Mouse (Mus musculus) liver, postnatal 0 days (tissue): Measurements from ENCODE around the gene Hmgcs2. TPM values are rescaled to one million over a fixed set of nuclear protein-coding genes. Genes with fewer than 3 reads are reported as not detected.

ENCODE experiments used
- ATAC-seq: fragments of 200-750 bp; cut with Nextera tagmentation; 2 replicates; pipeline ENCODE4 v1.8.0; 2017; ENCODE audit warnings: mild to moderate bottlenecking, moderate library complexity
- DNase-seq: peaks from one replicate; pipeline ENCODE4 v3.0.0-alpha.2; 2016
- H3K27ac ChIP-seq: fragments of 300-500 bp; sonication (generic); 2 replicates; pipeline ENCODE4 v1.5.1; 2014; ENCODE audit warnings: antibody characterized with exemption, moderate library complexity, mild to moderate bottlenecking, low read depth
- H3K27me3 ChIP-seq: fragments of 300-500 bp; sonication (generic); 2 replicates; pipeline ENCODE4 v1.6.1; 2014; ENCODE audit warnings: low read length, control low read depth, mixed read lengths; ENCODE audit not compliant: insufficient read depth
- H3K36me3 ChIP-seq: fragments of 300-500 bp; sonication (generic); replicated peaks from 2 replicates; pipeline ENCODE4 v1.6.1; 2014; ENCODE audit warnings: mild to moderate bottlenecking, control low read depth, low read length, moderate library complexity, mixed read lengths; ENCODE audit not compliant: insufficient read depth
- H3K4me1 ChIP-seq: fragments of 300-500 bp; sonication (generic); 2 replicates; pipeline ENCODE4 v1.6.1; 2014; ENCODE audit warnings: antibody characterized with exemption, mild to moderate bottlenecking, control low read depth; ENCODE audit not compliant: insufficient read depth
- H3K4me2 ChIP-seq: fragments of 300-500 bp; sonication (generic); 2 replicates; pipeline ENCODE4 v1.6.1; 2014; ENCODE audit warnings: low read depth, mild to moderate bottlenecking, low read length, moderate library complexity, mixed read lengths
- H3K4me3 ChIP-seq: fragments of 300-500 bp; sonication (generic); 2 replicates; pipeline ENCODE4 v1.5.1; 2014; ENCODE audit warnings: low read depth, low read length
- H3K9ac ChIP-seq: fragments of 300-500 bp; sonication (generic); replicated peaks from 2 replicates; pipeline ENCODE4 v1.6.1; 2014; ENCODE audit warnings: mild to moderate bottlenecking, moderate library complexity
- H3K9me3 ChIP-seq: fragments of 300-500 bp; sonication (generic); 2 replicates; pipeline ENCODE4 v1.6.1; 2016; ENCODE audit warnings: mild to moderate bottlenecking, control low read depth, low read length, mixed read lengths
- CTCF ChIP-seq: sonication (generic); IDR thresholded peaks from 2 replicates; pipeline ENCODE4 v1.5.1; 2016; ENCODE audit warnings: antibody characterized with exemption, low read depth
- EP300 ChIP-seq: IDR thresholded peaks from 2 replicates; pipeline ENCODE4 v1.6.1; 2016; ENCODE audit warnings: antibody characterized with exemption, low read depth, mild to moderate bottlenecking
- WGBS: fragments of 180-500 bp; shearing (Covaris S2); extraction: QIAGEN DNeasy Blood & Tissue Kit; methylation state at CpG from one replicate; pipeline ENCODE4 v1.1.7; 2014; ENCODE audit not compliant: insufficient replicate concordance; 5-methylcytosine and 5-hydroxymethylcytosine counted together
- polyA plus RNA-seq: library from polyadenylated mRNA; unstranded; fragments of >200 nt; fragmentation: Nextera tagmentation; extraction: Ambion mirVana; gene quantifications from 2 replicates; pipeline ENCODE4 v1.2.1, GENCODE M21; 2015

Hmgcs2 gene
- polyA plus RNA-seq, 1 experiment from 2014 or later: 1,631 TPM

- TF ChIP-seq EP300: peak; percentile 65; the same call in 1 of the 2 replicates
- no peak for TF ChIP-seq CTCF
- Histone ChIP-seq H3K27ac (peak overlapping the region; percentile 94), H3K4me1 (peaks cover 7% of the 10 kb centered on the region; the same call in 1 of the 2 replicates), H3K4me3 (no peak overlapping the region), H3K9me3 (no peaks in the 10 kb centered on the region), H3K27me3 (no peaks in the 10 kb centered on the region), H3K9ac (0 out of 2 replicates have a peak overlapping the region, but pooled peaks have one; percentile 16), H3K36me3 (no peaks in the 10 kb centered on the region), H3K4me2 (no peak overlapping the region)
- 58% methylated on average over 8 of the region's 8 CpGs for WGBS
- DNase-seq (peak; percentile 36), ATAC-seq (peak; percentile 92)
Measured at GRCm38 (mm10) chr3:98242458-98243037, 37.7 kb upstream of the Hmgcs2 start.

GRCm38 (mm10) chr3:98245892-98246291 is 34.3 kb upstream of the Hmgcs2 start:
- peak overlapping the region; percentile 35; the same call in 1 of the 2 replicates for H3K4me2 ChIP-seq
- no peak overlapping the region for H3K9ac ChIP-seq
- H3K27me3 ChIP-seq: no peaks in the 10 kb centered on the region
- H3K27ac ChIP-seq: peak overlapping the region; percentile 90
- TF ChIP-seq CTCF (no peak), EP300 (peak; percentile 78)
- H3K4me3 ChIP-seq: no peak overlapping the region
- peak; percentile 41 for DNase-seq
- WGBS: 23% methylated on average over 8 of the region's 8 CpGs
- peaks cover 7% of the 10 kb centered on the region; the same call in 1 of the 2 replicates for H3K4me1 ChIP-seq
- no peaks in the 10 kb centered on the region for H3K9me3 ChIP-seq
- no peaks in the 10 kb centered on the region for H3K36me3 ChIP-seq
- ATAC-seq: peak; percentile 21

- TF ChIP-seq CTCF: no peak
- no peak for ATAC-seq
- Histone ChIP-seq H3K9ac (no peak overlapping the region), H3K36me3 (no peaks in the 10 kb centered on the region), H3K27me3 (no peaks in the 10 kb centered on the region), H3K4me1 (peaks cover 2% of the 10 kb centered on the region; the same call in 1 of the 2 replicates), H3K4me3 (no peak overlapping the region), H3K27ac (peak overlapping the region; percentile 90), H3K9me3 (no peaks in the 10 kb centered on the region), H3K4me2 (peak overlapping the region; percentile 4; the same call in 1 of the 2 replicates)
- DNase-seq: no peak
- 42% methylated on average over 7 of the region's 7 CpGs for WGBS
Measured at GRCm38 (mm10) chr3:98246985-98247751, 33.1 kb upstream of the Hmgcs2 start.

GRCm38 (mm10) chr3:98249378-98249777 is 30.9 kb upstream of the Hmgcs2 start:
- 80% methylated on average over 2 of the region's 2 CpGs for WGBS
- H3K4me3 ChIP-seq: no peak overlapping the region
- H3K27ac ChIP-seq: no peak overlapping the region
- no peak for TF ChIP-seq EP300
- TF ChIP-seq CTCF: no peak
- H3K27me3 ChIP-seq: no peaks in the 10 kb centered on the region
- H3K4me1 ChIP-seq: 0 out of 2 replicates have a peak, but pooled peaks cover 2% of the 10 kb centered on the region
- ATAC-seq: no peak
- H3K36me3 ChIP-seq: no peaks in the 10 kb centered on the region
- H3K9ac ChIP-seq: no peak overlapping the region
- H3K9me3 ChIP-seq: no peaks in the 10 kb centered on the region
- no peak overlapping the region for H3K4me2 ChIP-seq
- DNase-seq: no peak

- no peak overlapping the region for H3K4me3 ChIP-seq
- DNase-seq (no peak), ATAC-seq (no peak)
- peaks cover 5% of the 10 kb centered on the region; the same call in 1 of the 2 replicates for H3K4me1 ChIP-seq
- no peaks in the 10 kb centered on the region for H3K27me3 ChIP-seq
- H3K4me2 ChIP-seq: no peak overlapping the region
- H3K9ac ChIP-seq: no peak overlapping the region
- no peaks in the 10 kb centered on the region for H3K36me3 ChIP-seq
- no peak for TF ChIP-seq CTCF
- H3K9me3 ChIP-seq: no peaks in the 10 kb centered on the region
- H3K27ac ChIP-seq: no peak overlapping the region
- WGBS: 71% methylated on average over 11 of the region's 11 CpGs
Measured at GRCm38 (mm10) chr3:98249833-98250448, 30.3 kb upstream of the Hmgcs2 start.

- TF ChIP-seq EP300 (no peak), CTCF (no peak)
- Histone ChIP-seq H3K27me3 (no peaks in the 10 kb centered on the region), H3K9ac (no peak overlapping the region), H3K9me3 (no peaks in the 10 kb centered on the region), H3K27ac (0 out of 2 replicates have a peak overlapping the region, but pooled peaks have one; percentile 61), H3K36me3 (no peaks in the 10 kb centered on the region), H3K4me1 (peaks cover 6% of the 10 kb centered on the region; the same call in 1 of the 2 replicates), H3K4me2 (no peak overlapping the region), H3K4me3 (no peak overlapping the region)
- 76% methylated on average over 2 of the region's 3 CpGs for WGBS
- peak; percentile 19; the same call in 1 of the 2 replicates for ATAC-seq
- DNase-seq: no peak
Measured at GRCm38 (mm10) chr3:98254059-98254458, 26.2 kb upstream of the Hmgcs2 start.
